Mouse (Mus musculus) bone marrow, adult 2 months (tissue): Measurements from ENCODE around the gene Pebp1.

Experiments used
- CTCF ChIP-seq: fragments of 200-500 bp; IDR thresholded peaks from 2 replicates; pipeline ENCODE4 v1.5.1; 2011; ENCODE audit warnings: low read length, control low read depth; ENCODE audit not compliant: control insufficient read depth, insufficient read depth
- POLR2A ChIP-seq: fragments of 200-500 bp; IDR thresholded peaks from 2 replicates; pipeline ENCODE4 v1.6.1; 2011; ENCODE audit warnings: low read depth, mild to moderate bottlenecking, control low read depth, low read length, borderline replicate concordance; ENCODE audit not compliant: control insufficient read depth

DNA sequence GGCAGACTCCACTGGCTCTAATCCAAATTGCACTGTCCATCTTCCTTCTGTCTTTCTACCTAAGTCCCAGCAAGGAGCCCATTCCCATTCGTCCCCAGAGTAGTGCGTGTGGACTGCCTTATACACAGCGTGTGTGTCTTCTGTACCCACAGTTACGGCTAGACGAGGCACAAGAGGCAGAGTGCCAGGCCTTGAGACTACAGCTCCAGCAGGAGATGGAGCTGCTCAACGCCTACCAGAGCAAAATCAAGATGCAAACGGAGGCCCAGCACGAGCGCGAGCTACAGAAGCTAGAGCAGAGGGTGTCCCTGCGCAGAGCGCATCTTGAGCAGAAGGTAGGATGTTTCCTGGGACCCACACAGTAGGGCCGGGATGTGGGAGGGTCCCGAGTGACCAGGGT is 15.5 kb downstream of the Pebp1 start:
- TF ChIP-seq CTCF (no peak), POLR2A (no peak)
